Mouse (Mus musculus) lung, postnatal 10 days (tissue): ENCODE results near the gene Cib2.

Experiments used
- DNase-seq: peaks from one replicate; pipeline ENCODE4 v3.0.0; 2021

Cib2 gene

DNA sequence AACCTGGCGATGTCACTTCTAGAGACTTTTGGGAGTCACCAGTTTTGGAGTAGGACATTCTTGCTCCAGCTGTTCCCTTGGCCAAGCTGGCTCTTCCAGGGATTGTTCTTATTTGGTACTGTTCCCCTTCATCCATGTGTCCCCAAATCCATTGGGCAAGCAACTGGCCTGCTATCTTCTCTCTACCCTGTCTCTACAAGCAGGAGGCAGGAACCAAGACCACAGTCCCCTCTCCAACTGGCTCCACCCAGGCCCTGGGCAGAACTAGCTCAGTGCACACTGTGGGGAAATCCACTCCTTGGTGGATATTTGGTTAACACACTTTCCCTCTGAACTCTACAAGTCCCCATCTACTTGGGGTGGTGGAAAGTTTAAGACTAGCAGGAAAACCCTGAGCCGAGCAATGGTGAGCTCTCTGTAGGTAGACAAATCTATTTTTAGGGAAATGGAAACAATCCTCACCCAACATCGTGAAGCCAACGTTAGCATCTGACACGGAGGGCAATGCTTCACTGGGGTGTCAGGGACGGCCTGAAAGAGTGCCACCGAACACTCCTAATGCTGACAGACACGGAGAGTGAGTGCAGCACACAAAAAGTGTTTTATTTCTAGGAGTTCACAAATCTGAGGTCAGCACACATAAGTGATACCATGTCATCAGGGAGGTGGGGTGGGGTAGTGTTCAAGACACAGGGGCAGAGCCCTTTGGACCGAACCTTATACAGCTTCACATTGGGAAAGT, 15.6 kb downstream of the Cib2 start:
- no peak for DNase-seq

GRCm38 (mm10) chr9:54540801-54541200, 19.2 kb downstream of the Cib2 start:
- DNase-seq: no peak

- no peak for DNase-seq
These were observed 21.3 kb downstream of the Cib2 start, which contains the start of gene Sh2d7 for GRCm38 (mm10) chr9:54538684-54539083. Gene Sh2d7 (plus strand): TSS chr9:54538984.

DNA sequence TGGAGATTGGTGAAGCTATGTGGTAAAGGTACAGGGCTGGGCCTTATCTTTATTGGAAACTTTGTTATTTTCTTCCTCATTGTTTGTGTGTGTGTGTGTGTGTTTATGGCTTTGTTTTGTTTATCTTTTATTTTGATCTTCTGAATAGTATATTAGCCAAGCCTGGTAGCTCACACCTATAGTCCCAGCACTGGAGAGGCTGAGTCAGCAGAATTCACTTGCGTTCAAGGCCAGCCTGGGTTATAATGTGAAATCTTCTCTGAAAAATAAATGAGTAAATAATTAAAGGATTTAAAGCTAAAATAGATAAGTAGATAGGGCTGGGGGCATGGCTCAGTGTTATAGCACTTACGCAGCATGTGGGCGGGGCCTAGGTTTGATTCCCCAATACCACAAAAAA, 21.8 kb downstream of the Cib2 start:
- no peak for DNase-seq

GRCm38 (mm10) chr9:54537480-54537879, 22.5 kb downstream of the Cib2 start:
- DNase-seq: no peak

GRCm38 (mm10) chr9:54537030-54537429, 23.0 kb downstream of the Cib2 start:
- DNase-seq: no peak

- DNase-seq: no peak
These were observed 23.8 kb downstream of the Cib2 start for GRCm38 (mm10) chr9:54536236-54536635.

DNA sequence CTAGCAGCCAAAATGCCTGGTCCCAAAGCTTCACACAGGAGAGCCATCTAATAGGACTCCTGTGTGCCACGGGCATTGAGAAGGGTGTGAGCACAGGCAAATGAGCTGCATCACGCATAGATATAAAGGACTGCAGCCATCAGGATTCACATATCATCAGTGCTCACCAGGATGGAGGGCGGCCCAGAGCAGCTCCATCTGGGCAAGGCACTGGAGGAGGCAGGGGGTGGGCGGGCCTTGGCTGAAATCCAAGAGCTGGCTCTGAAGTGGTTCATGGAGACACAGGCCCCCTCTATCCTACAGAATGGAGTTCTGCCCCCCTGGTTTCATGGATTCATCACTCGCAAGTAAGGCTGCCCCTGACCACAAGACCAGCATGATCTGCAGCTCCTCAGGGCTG, 26.0 kb downstream of the Cib2 start:
- DNase-seq: peak; percentile 35

DNA sequence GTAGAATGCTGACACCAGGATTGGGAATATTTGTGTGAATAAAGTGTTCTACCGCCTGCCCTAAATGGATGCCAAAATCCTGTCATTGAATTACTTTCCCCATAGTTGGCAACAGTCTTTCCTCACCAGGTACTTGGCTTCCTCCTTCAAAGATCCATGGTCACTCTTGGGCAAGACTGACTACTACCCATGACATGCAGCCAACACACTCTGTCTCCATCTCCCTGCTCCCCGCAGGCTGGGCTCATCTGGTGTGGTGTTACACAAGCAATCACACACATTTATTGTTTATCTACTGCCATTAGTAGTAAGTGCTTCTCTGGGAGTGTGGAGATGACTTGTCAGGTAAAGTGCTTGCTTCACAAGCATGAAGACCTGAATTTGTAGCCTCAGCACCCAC, 27.1 kb downstream of the Cib2 start:
- no peak for DNase-seq

DNA sequence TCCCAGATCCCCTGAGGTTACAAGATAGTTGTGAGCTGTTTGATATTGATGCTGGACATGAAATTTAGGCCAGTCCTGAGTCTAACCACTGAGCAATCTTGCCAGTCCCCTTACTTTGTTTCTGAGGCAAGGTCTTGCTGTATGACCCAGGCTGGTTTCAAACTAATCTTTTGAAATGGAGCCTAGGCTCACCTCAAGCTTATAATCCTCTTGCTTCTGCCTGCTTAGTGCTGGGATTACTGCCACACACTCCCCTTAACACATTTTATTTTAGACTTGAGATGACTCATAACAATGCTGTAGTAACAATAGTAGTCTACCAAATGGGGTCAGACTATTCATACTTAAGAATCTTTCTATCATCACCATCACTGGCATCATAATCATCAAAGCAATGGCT, 28.6 kb downstream of the Cib2 start:
- DNase-seq: no peak

DNA sequence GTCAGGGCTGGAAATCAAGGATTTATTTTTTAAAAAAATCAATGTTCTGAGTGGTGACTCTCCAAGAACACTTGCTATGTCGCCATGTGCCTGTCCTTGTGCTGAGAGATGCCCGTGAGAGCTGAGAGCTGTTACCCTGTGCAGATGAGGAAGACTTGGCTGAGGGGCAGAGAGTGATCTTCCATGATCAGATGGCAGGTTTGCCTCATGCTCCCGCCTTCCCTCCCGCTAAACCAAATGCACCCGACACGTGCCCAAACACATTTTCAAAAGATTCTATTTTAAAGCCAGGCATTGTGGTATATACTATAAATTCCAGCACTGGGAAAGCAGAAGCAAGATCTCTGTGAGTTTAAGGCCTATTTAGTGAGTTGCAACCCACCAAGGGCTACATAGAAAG, 29.2 kb downstream of the Cib2 start:
- DNase-seq: no peak

- no peak for DNase-seq
These were observed 30.1 kb downstream of the Cib2 start for GRCm38 (mm10) chr9:54529950-54530349.

GRCm38 (mm10) chr9:54527694-54528093, 32.3 kb downstream of the Cib2 start:
- DNase-seq: no peak

- no peak for DNase-seq
These were observed 39.7 kb downstream of the Cib2 start for GRCm38 (mm10) chr9:54520286-54520685.

- no peak for DNase-seq
These were observed 41.1 kb downstream of the Cib2 start for GRCm38 (mm10) chr9:54518921-54519320.

DNA sequence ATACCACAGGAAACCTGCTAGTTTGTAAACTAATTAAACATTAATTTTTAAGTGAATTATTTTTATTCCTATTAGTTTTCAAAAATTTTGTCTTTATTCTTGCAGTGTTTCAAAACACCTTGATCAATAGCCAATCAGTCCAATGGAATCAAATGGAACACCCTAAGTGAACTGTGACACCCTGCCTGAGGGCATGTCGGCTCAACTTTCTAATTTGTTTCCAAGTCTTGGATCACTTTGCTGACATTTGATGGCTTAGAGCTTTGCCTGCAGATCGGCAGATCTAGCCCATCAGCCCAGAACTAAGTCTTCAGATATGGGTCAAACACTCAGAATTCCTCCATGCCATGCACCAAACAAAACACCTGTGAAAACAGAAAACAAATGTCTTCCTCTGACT, 44.0 kb downstream of the Cib2 start:
- DNase-seq: no peak

DNA sequence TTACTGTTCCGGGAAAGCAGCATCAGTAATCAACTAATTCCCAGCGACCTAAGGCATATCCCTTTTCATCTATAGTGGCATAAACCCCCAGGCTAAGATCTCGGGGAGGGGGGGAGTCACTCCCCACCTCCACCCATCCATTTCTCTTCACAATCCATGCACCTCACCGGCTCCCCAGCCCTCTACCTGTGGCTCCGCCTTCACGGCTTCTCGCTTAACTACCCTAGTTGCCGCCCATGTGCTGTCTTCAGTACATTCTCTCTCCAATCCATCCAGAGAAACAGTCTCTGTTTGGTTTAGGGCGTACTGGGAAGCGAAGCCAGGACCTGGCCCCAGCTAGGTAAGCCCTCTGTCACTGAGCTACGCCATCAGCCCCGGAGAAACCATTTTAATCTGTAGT, 57.1 kb downstream of the Cib2 start:
- no peak for DNase-seq

DNA sequence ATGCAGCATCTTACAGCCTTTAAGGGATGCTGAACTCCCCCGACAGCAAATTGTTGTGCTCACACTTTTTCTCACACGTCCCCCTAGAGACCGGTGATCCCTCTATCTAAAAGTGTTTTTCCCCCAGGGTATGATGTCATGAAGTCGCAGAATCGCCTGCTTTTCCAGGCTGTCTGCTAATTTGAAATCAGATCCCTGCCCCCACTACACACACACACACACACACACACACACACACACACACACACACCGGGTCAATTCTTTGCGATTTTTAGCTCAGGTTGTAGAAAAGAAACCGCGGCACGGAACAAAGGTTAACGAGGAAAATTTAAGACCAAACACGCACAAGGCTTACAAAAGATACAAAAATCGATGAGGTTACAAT, 57.9 kb downstream of the Cib2 start:
- no peak for DNase-seq

DNA sequence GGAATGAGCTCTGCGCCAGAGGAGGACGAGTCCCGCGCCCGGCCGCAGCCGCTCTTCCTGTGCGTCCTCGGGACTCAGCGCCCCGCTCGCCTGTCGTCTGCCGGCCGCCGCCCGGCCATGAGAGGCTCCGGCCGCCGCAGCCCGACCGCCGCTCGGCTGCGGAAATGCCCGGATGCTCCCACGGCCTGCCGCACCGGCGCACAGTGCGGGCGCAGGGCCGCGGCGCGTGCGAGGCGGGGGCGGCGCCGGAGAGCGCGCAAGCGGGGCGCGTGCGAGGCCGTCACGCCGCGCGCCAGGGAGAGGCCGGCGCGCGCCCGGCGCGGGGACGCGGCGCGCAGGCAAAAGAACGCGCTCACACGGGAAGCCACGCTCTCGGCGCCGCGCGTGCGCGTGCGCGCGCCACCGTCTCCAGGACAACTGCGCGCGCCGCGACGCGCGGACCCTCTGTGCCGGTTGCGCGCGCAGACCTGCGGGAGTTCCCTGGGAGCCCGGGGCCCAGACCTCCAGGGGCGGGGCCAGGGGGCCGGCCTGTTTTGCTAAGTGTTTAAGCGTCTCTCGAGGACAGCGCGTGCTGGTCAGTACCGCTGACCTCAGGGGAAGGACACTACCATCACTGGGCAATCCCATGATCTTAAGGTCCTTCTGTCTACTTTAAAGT, 58.4 kb downstream of the Cib2 start, which contains the start of gene Dmxl2:
Gene Dmxl2, minus strand, starts transcription at position 174 of the 658 bp plus-strand sequence.
- peak; percentile 94 for DNase-seq

- DNase-seq: no peak
These were observed 59.1 kb downstream of the Cib2 start for GRCm38 (mm10) chr9:54500832-54501452.

- DNase-seq: no peak
These were observed 60.2 kb downstream of the Cib2 start for GRCm38 (mm10) chr9:54499791-54500190.

DNA sequence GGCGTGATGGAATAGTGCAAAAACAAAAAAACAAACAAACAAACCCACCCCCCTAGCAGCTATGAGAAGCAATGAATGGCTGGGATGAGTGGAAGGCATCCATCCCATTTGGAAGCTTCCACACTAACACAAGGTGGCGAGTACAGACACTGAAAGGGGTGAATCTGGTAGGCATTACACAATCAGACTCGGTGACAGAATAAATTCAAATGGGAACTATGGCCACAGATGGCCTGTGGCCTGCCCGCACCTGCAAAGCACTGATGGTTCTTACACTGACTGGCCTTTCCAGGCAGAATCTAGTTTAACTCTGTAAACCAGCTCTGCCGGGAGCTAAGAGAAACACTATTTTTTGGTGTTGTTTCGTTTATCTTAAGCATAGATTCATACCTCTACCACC, 60.7 kb downstream of the Cib2 start:
- DNase-seq: no peak
